Mouse (Mus musculus) adrenal gland, postnatal 36 days (tissue): ENCODE measurements around the gene Slc38a4. TPM values are rescaled to one million over a fixed set of nuclear protein-coding genes. Genes with fewer than 3 reads are reported as not detected.

Source experiments
- DNase-seq, 2 experiments: peaks; one replicate each; pipeline ENCODE4 v3.0.0; 2021; ENCODE audit warnings: mixed read lengths in 1 of 2
- long read RNA-seq, 2 experiments: library from polyadenylated mRNA; stranded (forward); transcript quantifications; one replicate each; pipeline ENCODE4 v2.0.0; 2021; ENCODE audit warnings: borderline sequencing depth in 2 of 2
- total RNA-seq, 2 experiments: library from RNA; stranded (reverse); gene quantifications; 2 replicates each; pipeline ENCODE4 v1.2.3; 2021

Gene Slc38a4
- total RNA-seq, result 1 to 10 TPM; 3.4 to 6.0 TPM
- long read RNA-seq, experiment 1, partial matches to known transcripts, result 0 of 2 reads
- long read RNA-seq, experiment 1, other reads (novel, unspliced or antisense), result 1 of 2 reads
- long read RNA-seq, experiment 2, partial matches to known transcripts, result 0 of 2 reads
- long read RNA-seq, experiment 2, other reads (novel, unspliced or antisense), result 1 of 2 reads

DNA sequence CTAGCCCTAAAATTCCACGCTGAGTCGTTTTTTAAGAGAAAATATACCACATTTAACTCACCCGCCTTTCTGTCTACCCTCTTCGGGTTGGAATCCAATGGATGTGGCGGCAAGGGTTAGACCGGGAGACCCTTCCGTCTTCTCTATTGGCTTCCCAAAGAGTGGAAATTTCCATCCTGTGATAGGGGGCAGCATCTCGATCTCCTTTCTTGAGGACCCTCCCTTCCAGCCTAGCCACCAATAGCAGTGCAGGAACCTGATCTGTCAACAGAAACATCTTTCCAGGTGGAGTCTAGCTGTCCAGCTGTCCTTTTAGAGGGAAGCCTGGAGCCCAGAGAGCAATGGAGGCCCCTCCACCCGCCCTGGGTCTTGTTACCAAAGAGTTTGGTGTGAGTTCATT is at the start of gene Slc38a4:
Slc38a4 (minus strand) TSS at position 163 of the 400 bp plus-strand sequence.
- no peak for DNase-seq

DNA sequence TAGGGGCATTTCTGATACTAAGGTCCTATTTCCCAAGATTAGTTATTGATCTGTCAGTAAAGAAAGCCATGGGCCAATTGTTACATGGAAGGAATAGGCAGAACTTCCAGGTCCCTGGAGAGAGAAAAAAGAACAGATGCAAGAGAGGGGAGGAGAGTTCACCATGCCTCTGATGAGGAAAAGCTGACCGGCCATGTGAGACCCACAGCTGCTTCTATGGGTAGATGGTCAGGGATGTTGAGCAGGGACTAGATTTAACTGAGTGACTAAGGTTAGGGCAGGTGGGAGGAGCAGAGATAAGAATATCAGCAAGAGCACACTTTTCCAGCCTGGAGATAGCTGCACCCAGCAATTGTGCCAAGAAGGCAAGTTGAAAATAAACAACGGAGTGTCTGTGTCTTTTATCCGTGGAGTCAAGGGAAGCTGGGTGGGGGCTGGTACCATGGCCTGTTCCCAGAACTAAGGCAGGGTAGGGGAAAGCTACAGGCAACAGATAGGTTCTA is 49.2 kb upstream of the Slc38a4 start:
- no peak for DNase-seq

DNA sequence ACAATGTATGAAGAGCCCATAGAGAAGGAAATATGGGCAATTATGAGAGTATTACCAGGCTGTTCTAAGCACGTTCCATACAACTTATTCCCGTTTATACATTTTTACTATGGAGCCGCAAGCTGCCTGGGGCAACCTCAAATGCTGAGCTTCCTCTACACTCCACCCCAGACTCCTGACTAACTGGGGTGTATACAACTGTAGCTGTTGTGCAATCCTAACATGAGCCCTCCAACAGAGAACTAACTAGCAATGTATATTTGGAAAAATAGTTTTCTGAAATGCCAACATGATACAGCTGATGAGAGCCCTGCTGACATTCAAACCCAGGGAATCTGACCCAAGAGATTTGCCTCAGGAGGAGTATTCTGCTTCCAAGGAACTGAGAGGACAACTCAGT is 48.3 kb upstream of the Slc38a4 start:
- no peak for DNase-seq

DNA sequence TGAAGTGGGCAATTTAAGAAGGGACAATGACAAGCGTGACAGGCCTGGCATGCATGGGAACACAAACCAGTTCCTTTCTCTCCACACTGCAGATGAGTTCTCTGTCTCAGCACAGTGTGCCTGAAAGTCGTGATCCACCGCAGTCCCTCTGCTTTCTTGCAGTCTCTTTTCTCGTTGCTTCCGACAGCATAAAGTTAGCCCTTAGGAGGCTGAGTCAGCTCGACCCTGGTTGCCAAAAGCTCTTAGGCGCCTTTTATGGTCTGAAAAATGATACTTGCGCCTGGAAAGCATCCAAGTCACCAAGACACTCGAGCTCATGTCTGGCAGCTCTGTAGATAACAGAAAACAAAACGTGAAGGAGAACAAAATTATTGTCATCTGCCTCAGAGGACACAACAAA is 47.1 kb upstream of the Slc38a4 start:
- DNase-seq, result peak; percentile 67 to 70

GRCm38 (mm10) chr15:97102181-97102580 is 46.4 kb upstream of the Slc38a4 start:
- DNase-seq, result peak; percentile 12 to 15

GRCm38 (mm10) chr15:97099101-97099500 is 43.3 kb upstream of the Slc38a4 start:
- DNase-seq, result no peak

GRCm38 (mm10) chr15:97097548-97097947 is 41.8 kb upstream of the Slc38a4 start:
- DNase-seq, result no peak

DNA sequence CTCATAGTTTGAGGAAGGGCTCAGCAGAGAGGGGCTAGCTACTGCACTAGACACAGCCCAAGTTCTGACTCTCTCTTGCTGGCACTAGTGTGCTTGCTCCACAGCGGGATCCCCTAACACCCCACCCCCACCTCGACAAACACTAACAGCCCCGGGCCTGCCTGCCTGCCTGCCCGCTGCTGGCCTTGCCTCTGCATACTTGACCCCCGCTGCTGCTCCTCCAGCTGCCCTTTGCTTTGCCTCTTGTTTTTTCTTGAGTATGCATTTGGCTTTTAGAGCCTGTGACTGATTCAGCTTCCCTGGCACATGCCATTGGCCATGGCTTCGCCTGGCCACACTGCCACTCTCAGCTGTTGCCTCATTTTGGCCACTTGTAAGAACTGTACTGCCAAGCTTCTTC is 33.8 kb upstream of the Slc38a4 start:
- peak; percentile 15 to 36 for DNase-seq

GRCm38 (mm10) chr15:97085833-97086232 is 30.1 kb upstream of the Slc38a4 start:
- DNase-seq, result no peak

DNA sequence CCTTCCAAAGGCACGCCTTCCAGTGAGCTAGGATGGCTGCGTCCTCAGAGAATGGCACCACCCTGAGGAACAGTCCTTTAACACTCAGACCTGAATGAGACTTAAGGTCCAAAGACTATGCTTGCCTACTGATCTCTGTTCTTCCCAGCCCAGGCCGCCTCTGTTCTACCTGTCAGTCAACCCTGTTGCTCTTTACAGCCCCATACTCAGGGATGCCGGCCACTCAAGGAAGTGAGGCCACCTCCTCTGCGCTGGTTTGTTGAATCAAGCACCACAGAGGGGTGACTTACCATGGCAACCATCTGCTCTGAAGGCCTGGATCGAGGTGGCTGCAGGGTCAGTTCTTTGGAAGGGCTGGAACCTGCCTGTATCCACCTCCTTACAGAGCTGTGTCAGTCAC is 21.9 kb upstream of the Slc38a4 start:
- no peak for DNase-seq

GRCm38 (mm10) chr15:97076092-97076491 is 20.3 kb upstream of the Slc38a4 start:
- no peak for DNase-seq

DNA sequence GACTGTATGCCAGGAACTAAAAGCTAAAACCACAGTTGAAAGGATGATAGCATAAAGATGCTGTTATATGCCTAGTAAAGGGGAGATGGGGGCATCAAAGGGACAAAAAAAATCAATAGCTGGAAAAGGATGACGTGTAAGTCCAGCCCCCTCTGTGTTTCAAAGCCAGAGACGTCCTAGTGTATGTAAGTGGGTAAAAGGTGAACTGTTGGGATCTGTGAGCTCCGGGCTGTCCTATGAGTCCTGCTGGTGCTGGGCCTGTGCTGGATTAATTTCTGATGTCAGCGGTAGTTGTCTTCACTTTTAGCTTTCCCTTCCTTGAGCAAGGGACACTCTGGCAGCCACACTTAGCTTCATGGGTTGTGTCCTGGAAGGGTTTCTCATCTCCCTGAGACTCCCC is 19.5 kb upstream of the Slc38a4 start:
- no peak for DNase-seq

- no peak for DNase-seq
Measured at GRCm38 (mm10) chr15:97072859-97073826, 17.4 kb upstream of the Slc38a4 start.

DNA sequence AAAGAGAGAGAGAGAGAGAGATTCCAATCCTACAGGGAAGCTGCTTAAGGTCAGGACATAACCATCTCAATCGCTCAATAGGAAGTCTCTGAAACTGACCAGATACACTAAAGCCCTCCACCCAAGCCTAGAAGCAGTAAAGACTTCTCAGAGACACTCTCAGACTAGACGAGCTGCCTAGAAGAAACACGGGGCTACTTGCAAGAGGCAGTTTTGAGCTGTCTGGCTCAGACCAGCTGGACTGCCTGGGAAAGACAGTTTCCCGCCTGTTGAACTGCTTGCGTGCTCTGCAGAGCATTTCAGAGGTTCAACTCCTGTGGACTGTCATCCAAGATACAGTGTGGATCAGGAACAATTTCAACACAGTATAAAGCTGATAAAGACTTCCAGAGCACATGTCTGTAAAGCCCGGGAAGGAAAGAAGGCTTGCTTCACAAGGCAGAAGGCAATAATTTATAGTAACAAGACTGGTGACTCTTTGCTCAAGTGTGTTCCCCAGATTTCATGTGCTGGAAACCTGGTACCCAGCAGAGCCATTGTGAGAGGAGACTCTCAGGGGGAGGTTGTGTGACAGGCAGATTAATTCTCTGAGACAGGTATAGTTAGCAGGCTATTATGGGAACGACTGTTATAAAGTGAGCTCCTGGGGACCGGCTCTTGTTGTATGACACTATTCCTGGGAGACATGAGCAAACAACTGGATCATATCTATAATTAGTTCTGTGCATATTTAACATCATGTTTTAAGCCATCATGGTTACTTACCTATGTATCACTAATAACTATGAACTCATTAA is 11.8 kb upstream of the Slc38a4 start:
- DNase-seq, result no peak

DNA sequence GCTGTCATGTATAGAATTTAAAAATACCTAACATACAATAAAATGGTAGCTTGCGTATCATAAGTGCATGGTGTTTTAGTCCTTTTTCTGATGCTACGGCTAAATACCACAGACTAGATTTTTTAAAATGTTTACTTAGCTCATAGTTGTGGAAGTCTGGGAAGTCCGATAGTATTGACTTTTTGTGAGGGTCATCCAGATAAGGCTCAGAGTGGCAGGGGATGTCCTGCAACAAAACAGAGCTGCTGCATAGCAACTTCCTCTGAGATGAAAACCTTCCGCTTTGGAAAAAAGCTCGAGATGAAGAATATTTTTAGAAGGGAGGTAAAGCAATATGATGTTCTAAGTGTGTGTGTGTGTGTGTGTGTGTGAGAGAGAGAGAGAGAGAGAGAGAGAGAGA is 11.2 kb upstream of the Slc38a4 start:
- DNase-seq, result no peak

DNA sequence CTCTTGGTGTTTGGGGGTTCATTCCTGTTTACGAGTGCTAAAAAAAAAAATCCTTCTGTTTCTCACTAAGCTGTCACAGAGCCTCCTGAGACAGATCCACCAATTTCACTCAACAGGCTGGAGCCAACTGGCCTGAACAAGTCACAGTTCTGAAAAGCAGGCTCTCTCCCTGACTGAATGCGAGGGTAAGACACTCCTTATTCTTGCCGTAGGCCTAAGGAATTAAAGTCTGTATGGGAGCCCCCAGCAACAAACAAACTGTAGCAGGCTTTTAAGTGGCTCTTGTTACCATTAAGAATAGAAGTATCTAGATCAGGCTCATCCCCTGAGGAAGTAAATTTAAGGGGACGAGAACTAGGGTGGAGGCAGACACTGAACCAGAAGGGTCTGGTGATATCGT is 7.5 kb upstream of the Slc38a4 start:
- DNase-seq, result no peak

GRCm38 (mm10) chr15:97060973-97061372 is 5.2 kb upstream of the Slc38a4 start:
- DNase-seq, result no peak

DNA sequence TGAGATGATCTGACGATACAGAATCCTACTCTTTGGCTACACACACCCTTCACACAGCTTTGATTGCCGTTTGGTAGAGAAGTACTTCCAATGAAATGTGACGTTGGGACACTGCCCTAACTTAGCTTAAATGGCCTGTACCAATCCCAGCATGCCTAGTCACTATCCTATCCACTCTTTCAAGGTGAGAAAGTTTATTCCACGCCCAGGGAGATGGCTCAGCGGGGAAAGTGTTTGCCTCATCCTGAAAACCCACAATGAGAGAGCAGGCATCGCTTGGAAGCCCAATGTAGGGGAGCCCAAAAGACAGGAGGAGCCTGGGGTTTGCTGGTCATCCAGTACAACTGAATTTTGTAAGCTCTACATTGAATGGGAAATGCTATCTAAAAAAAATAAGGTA is 4.8 kb upstream of the Slc38a4 start:
- no peak for DNase-seq

DNA sequence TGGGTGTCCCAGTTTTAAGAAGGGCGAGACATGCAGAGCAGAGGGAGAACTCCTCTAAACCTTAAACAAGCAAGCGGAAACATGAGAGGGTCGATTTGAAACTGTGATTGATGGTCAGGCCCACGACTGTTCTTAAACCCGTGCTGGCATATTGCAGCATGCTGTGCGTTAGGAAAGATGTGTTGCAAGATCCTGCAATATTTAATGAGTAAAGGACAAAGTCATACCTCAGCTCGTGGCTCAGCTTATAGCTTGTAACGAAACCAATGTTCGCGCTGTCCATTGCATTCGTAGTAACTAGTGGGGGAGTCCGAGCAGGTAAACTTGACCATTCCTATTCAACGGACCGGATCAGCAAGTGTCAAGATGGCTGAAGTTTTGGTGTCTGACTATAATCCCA is 4.3 kb upstream of the Slc38a4 start:
- DNase-seq, result no peak

DNA sequence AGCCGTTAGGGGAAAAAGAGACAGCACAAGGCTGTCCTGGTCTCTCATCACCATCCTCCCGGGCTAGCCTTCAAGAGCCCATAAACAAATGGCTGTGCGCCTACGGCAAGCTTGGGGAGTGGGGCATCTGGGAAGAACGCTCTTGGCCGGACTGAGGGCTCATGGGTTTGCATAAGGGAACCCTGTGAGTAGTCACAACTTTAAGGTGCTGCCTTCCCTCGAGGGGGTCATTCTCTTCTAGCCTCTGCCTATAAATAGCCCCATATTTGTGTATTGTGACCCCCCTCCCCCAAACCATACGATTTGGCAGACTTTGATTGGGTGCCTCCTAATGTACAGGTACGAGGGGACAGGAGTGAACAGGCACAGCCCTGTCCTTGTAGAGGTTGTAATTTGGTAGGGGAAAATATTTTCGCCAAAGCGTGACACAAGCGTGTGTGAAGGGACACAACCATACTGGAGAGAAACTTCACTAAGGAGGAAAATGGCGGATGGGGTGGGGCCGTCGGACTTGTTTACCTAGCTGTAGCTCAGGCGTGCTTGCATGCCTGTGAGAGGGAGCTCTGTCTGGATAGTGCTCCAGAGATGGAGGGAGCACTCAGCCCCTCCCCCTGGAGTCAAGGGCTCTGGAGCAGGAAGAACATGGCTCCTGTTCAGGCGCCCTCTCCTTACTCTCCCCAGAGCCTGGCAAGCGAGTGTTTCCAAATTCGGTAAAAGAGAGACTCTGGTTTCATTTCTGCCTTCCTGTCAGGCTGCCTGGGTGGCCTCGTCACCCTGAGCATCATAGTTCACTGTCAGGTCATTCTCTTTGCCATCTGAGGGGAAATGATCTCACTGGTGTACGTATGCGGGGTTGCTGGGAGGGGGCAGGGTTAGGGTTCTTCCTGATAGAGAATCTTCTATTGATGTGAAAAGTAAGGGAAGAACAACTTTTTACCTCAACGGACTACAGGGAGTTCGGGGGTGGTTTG is 3.6 kb upstream of the Slc38a4 start:
- no peak for DNase-seq

GRCm38 (mm10) chr15:97054767-97055489 is 828 bp downstream of the Slc38a4 start:
- no peak for DNase-seq
